Mouse (Mus musculus): ENCODE data around the gene 1190002N15Rik.

1190002N15Rik gene

GRCm38 (mm10) chr9:94537970-94538822 lies at the start of gene 1190002N15Rik:
TSS of gene 1190002N15Rik (minus strand) at chr9:94538081.
- in situ Hi-C loops (cut with MboI, MseI): no loop called here

- in situ Hi-C loops (cut with MboI, MseI): no loop called here
Observed at GRCm38 (mm10) chr9:94582309-94582708, 44.4 kb upstream of the 1190002N15Rik start.

DNA sequence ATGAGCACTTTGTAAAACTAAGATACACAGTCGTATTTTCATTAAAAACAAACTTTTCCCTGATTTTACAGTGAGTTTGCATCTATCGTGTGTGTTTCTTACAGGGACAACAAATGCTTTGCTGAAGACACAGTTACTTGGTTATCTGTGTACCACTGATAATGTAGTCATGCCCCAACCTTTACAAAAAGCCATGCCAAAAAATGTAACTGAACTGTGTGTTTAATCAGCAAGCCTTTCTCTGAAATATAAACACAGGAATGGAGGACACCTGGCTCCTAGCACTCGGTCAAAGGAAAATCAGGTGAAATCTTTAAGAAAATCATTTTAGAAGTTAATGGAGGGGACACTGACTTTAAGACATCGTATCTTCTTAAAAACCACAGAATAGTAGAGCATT lies 43.8 kb upstream of the 1190002N15Rik start:
- in situ Hi-C loops (cut with MboI, MseI): no loop called here

- in situ Hi-C loops (cut with MboI, MseI): no loop called here
Observed at GRCm38 (mm10) chr9:94580071-94580737, 42.3 kb upstream of the 1190002N15Rik start.

DNA sequence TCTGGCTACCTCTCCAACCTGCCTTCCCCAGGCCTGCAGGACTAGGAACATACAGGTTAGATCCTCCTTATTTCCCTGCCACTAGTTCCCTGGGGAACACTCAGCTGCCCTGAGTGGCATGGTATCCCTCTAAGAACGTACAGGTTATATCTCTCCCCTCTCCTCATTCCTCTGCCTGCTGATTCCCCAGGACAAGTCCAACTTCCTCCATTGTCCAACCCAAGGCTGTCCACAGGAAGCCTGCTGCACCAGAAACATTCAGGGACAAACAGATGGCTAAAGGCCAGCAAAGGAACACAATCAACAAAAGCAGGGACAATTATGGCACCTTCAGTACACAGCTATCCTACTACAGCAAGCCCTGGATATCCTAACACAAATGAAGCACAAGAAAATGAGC lies 33.9 kb upstream of the 1190002N15Rik start:
- in situ Hi-C loops (cut with MboI, MseI): no loop called here

- in situ Hi-C loops (cut with MboI, MseI): no loop called here
Observed at GRCm38 (mm10) chr9:94568386-94568785, 30.5 kb upstream of the 1190002N15Rik start.

DNA sequence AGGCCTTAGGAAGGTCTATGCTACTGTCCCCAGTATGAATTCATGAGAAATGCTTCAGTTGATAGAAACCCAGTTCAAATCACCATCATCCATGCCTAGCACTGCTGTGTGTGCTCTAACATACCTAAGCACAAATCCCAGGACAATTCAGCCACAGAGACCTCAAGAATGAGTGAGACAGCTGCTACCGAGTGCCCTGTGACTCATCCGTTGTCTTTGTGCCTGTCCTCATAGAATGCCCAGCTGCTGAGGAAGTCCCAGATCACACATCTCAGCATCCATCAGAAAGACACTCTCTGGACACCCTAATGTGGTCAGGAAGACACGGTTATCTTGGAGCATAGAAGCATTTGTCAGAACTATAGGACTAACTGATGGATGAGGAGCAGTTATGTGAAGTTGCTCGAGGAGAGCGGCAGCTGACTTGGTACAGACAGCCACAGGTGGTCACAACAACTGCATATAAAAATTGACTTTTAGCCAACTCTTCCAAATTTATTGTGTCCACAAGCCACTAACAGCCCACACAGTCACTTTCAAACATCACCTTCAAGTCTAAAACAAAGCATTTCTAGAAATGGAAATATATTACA lies 29.9 kb upstream of the 1190002N15Rik start:
- in situ Hi-C loops (cut with MboI, MseI): no loop called here

DNA sequence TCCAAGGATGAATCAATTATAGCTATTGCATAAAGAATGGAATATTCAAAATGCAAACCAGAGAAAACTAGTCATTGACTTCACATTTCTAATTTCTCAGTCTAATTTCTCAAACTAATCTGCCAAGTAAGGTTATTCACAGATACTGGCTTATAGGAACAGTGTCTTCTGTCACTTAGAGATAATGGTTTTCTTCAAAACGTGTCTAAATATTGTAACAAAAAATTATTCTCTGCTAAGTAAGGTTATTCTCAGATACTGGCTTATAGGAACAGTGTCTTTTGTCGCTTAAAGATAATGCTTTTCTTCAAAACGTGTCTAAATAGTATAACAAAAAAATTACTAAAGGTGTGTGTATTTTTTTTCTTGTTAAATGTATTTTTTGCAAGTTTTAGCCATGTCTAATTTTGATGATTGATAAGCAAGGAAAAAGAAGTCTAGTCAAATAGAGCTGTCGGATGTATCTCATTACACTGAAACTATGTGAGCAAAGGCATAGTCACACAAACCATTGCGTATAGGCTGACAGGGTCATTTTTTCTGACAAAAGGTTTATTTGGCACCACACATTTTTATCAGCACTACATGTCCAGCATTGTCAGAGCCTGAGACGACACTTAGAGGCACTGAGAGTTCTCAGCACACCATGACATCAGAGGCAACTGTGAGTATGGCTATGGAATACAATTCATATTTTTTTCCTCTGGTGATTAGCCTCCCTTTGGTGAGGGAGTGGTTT lies 19.1 kb upstream of the 1190002N15Rik start:
- in situ Hi-C loops (cut with MboI, MseI): no loop called here

GRCm38 (mm10) chr9:94556249-94556648 lies 18.4 kb upstream of the 1190002N15Rik start:
- in situ Hi-C loops (cut with MboI, MseI): no loop called here

DNA sequence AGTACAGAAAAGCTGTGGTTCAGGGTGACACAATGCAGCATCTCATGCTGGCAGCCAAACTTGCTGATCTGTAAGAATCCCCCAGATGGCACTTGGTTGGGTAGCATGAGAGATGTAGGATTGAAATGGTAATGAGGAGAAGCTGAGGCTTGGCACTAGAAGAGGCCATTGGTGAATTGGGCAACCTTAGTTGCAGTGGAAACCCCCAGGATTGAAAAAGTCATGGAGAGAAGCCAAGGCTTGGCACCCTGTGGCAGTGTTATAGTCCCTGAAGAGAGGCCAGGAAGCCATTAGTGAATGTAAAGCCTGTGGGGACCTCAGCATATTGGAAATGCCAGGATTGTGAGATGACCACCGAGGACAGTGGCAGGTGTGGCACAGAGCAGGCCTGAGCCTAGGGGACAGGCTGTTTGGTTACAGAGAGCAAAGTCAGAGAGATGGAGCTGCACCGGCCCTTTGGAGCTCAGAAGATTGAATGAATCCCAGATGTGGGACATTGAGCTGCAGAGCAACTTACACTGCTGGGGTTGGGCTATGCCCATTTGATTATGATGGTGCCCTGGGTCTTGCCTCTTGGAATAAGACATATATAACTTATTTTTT lies 12.7 kb upstream of the 1190002N15Rik start:
- in situ Hi-C loops (cut with MboI, MseI): no loop called here

GRCm38 (mm10) chr9:94543881-94544280 lies 6.0 kb upstream of the 1190002N15Rik start:
- in situ Hi-C loops (cut with MboI, MseI): no loop called here

GRCm38 (mm10) chr9:94540343-94541095 lies 2.6 kb upstream of the 1190002N15Rik start:
- in situ Hi-C loops (cut with MboI, MseI): no loop called here

DNA sequence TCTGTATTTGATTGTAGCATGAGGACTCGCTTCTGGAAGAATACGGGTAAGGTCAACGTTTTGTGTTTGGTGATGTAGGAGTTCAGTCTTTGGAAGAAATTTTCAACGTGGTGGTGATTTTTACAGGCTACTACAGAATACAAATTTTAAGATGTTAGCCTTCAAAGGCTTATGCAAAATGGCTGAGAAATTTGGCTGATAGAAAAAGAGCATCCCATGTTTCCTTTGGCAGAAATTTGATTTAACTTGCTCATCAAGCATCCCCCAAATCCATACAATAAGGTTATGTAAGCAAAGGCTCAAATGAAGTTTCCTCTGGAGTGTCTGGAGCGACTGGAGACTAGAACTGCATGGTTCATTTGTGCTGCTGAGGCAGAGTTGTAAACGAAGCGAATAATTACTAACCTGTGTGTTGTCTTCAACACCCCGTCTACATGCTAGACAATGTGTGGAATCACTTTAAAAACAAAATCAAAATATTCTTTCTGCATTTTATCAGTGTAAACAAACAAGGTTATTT lies 1.5 kb upstream of the 1190002N15Rik start:
- in situ Hi-C loops (cut with MboI, MseI): no loop called here

GRCm38 (mm10) chr9:94538823-94539143 lies 902 bp upstream of the 1190002N15Rik start:
- in situ Hi-C loops (cut with MboI, MseI): no loop called here

- in situ Hi-C loops (cut with MboI, MseI): no loop called here
Observed at GRCm38 (mm10) chr9:94537051-94537917, 597 bp downstream of the 1190002N15Rik start.

DNA sequence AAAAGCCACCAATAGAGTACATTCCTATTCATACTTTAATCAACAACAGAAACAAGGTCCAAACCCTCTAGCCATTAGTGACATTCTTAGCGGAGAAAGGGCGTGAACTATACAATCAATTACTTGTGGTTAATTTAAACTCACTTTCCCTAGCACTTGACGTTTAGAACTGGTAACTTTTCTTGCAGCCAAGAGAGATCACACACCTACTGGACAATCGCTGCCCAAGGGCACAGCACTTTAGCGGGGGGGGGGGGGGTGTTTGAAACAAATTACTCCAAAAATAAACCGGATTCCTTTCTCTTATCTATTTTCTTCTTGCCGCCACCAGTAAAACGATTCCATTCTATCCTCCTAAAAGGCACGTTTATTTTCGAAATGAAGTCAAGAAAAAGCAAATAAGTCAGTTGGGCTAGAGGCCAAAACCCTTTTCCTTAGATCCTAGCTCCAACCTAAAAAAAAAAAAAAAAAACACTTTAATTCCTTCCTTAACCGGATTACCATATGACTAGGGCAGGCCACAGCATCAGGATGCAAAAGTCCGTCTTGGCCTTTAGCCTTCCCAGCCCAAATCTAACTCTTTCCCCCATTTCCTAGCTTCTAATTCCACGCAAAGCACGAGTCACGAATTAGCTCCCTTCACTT lies 1.5 kb downstream of the 1190002N15Rik start:
- in situ Hi-C loops (cut with MboI, MseI): no loop called here

GRCm38 (mm10) chr9:94534795-94535194 lies 3.1 kb downstream of the 1190002N15Rik start:
- in situ Hi-C loops (cut with MboI, MseI): no loop called here

DNA sequence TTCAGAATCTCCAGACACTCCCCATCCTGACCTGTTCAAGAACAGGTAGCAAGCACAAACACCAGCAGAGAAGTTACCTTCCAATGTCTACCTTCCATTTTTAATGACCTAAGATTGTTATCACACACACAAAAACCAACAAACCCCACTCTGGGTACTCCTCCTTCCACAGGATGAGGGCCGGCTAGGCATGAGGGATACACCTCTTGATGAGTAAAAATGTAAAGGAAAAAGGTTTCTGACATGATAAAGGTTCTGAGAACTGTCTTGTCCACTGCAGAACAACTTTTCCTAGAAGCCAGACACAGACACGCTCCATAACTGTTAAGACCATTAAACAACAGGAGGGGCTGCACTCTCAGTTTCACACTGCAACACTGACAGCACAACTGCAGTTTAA lies 3.7 kb downstream of the 1190002N15Rik start:
- in situ Hi-C loops (cut with MboI, MseI): no loop called here

GRCm38 (mm10) chr9:94533641-94534040 lies 4.2 kb downstream of the 1190002N15Rik start:
- in situ Hi-C loops (cut with MboI, MseI): no loop called here

All from T-helper 2 cell (primary cell).